Mouse (Mus musculus) lung, adult 2 months (tissue): ENCODE measurements around the gene Gm20390.

Experiments
- CTCF ChIP-seq: fragments of 200-500 bp; IDR thresholded peaks from 2 replicates; pipeline ENCODE4 v1.5.1; 2011; ENCODE audit warnings: mild to moderate bottlenecking, low read length, control low read depth; ENCODE audit not compliant: insufficient read depth
- POLR2A ChIP-seq: fragments of 200-500 bp; IDR thresholded peaks from 2 replicates; pipeline ENCODE4 v1.6.1; 2011; ENCODE audit warnings: low read depth, mild to moderate bottlenecking, control low read depth, low read length, borderline replicate concordance; ENCODE audit errors: extremely low read depth

GRCm38 (mm10) chr11:93952376-93952775 lies 15.7 kb downstream of the Gm20390 start:
- TF ChIP-seq POLR2A (no peak), CTCF (no peak)
